Mouse (Mus musculus) spleen, embryonic (tissue): ENCODE measurements around the gene Tbc1d8.

ENCODE experiments used
- CTCF ChIA-PET: fragments of 350-600 bp; sonication (Branson Sonifier 250); formaldehyde crosslinking; loops from one replicate; lab custom pipeline; 2022; lab: Charles Lee

Gene Tbc1d8

DNA sequence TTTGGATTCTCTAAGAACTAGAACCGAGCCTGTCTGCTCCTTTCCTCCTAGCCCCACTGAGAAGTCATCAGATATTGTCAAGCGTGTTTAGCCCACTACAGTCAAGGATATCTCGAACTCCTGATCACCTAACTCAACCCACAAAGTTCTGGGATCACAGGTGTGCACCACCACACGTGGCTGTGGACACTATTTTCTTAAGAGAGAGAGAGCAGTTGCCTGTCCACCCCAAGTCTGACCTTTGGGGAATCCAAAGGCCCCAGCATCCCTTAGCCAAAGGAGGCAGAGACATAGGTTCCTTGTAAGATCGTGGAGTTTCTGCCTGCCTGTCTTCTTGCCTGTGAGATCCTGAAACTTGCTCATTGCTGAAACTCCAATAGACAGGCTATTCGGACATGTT is 111.5 kb downstream of the Tbc1d8 start:
- CTCF ChIA-PET = no interaction called here

DNA sequence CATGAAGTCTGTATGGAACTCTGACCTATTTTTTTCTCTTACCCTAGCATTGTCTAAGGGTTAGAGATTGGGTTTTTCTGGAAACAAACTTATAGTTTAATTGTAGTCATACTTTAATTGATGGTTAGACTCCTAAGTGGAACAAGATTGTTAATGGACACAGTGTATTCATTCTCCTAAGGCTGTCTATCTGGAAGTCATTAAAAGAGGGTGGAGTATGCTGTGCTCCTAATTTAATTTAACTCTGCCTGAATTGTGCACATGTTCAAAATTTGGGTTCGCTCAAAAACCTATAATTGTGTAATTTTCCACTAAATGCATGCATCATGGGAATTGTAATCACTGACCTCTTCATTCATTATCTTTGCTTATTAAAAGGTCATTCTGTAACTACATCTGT is 113.0 kb downstream of the Tbc1d8 start:
- CTCF ChIA-PET = no interaction called here

DNA sequence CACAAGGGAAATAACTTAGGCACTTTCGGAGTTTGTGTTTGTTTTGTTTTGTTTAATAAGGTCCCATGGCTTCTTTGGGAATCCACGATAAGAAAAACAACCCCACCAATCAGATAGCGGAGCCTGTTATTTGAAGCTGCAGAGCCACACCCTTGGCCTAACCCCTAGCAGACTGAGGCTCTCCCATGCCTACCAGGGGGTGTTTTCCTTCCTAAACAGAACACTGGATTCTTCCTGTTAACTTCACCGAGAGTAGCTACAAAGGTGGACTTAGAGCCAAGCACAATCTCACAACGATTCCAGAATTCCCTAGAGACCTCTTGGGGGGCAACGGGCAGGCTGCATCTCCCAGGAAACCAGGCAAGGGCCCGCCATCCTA is 116.1 kb downstream of the Tbc1d8 start:
- CTCF ChIA-PET = no interaction called here

DNA sequence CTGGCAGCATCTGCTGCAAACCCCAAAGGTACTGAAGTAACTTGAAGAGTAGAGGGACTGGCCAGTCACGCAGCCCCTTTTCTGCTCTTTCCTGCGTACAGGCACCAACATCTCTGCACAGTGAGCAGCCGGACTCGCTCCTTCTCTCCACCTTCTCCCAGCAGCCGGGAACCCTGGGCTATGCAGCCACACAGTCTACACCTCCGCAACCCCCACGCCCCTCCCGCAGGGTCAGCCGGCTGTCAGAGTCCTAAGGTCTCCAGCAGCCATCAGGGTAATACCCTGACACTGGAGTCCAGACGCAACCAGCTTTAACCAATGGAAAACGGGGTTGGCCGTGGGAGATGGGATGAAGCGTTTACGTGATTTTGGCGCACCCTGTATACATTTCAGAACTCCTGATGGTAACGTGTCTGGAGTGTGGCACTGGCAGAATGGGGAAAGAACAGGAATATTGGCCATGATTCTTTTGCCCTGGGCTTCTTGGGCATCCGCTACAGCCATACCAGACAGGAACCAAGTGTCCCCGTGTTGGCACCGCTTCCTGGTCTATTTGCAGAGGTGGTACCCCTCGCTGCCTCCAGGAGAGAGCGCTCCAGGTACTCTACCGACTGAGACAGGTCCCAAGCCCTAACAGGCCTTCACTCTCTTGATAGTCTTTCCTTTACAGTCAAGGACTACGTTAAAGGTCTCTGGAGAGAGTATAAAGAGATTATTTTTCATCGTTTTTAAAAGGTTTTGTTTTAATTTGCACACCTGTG is 116.6 kb downstream of the Tbc1d8 start:
- CTCF ChIA-PET = no interaction called here

DNA sequence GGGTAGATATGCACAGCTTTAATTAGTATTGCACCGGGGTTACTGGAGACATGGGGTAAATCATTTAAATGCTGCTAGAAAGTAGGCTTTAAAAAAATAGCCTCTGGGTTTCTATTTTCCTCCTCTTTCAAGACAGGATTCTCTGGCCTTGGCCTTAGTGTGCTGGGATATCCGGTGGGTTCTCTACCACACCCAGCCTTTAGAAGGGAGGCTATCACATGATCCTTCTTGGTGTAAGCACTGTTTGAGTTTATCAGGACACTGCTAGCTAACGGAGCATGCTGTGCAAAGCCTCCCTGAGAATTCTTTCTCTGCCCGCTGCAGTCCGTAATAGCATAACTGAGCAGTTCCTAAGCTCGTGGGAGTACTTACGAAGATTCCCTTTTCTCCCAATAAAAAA is 129.1 kb downstream of the Tbc1d8 start:
- CTCF ChIA-PET = no interaction called here

DNA sequence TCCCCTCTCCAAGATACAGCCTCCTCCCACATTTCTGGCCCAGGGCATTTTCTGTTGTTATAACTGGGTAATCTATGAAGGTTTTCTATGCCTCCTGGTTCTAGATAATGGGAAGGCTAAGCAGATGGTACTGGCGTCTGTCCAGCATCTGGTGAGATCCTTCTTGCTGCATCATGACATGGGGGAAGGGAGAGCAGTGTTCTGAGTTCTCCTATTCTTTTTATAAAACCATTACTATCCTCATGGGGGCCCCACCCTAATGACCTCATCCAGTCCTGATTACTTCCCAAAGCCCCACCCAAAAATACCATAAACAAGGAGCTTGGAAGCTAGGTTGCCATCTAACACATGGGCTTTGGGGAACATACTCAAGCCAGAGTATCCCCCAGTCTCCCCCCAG is 129.6 kb downstream of the Tbc1d8 start:
- CTCF ChIA-PET = no interaction called here

DNA sequence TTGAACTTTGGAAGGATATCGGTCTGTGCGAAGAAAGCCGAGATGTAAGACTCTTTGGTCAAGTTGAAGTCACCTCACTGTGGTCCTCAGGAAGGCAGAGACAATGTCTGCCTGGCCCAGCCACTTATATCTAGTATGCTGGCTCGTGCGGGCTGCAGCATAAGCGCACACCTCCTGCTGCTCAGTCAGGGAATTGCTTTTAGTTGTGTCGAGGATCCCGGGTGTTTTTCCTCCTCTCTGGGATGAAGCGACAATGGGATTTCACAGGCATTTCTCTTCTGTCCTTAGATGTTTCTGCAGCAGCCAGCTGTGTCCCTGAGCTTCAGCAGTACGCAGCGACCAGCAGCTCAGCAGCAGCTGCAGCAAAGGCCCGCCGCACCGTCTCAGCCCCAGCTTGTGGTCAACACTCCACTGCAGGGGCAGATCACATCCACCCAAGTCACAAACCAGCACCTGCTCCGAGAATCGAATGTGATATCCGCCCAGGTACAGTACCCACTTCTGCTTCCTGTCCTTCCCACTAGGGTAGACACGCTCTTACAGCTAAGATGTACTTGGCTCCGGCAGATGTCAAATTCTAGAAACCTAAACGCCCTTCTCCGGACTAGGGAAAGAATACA is 133.5 kb downstream of the Tbc1d8 start:
- CTCF ChIA-PET = no interaction called here

DNA sequence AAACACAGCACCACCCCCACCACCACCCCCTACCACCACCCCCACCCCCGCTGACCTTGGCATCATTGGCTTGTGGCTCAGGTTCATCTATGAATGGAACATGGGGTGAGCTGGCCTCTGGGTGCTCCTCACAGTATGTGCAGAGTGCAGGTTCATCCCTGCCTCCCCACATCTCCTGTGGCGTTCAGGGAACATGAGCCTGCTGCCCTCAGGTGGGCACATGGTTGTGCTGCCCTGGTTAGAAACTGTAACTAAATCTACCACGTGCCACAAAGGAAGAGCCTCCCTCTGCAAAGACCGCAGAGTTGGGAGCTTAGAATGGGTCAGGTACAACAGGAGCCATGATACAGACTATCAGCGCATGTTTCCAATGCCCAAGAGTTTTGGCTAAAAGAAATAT is 135.3 kb downstream of the Tbc1d8 start:
- CTCF ChIA-PET = no interaction called here

DNA sequence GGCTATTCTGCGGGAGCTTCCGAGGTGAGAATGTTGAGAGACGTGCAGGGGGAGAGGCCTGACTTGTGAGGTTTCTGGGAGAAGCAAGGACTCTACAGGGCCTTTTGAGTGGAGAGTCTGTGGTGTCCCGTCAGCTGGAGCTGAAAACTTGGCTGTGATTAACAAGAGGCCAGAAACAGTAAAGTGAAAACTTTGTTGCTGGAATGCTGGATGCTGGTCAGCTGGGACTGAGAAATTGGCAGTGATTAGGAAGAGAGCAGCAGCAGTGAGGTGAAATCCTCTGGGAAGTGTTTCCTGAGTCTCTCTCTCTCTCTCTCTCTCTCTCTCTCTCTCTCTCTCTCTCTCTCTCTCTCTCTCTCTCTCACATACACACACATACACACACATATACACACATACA is 136.7 kb downstream of the Tbc1d8 start:
- CTCF ChIA-PET = no interaction called here

DNA sequence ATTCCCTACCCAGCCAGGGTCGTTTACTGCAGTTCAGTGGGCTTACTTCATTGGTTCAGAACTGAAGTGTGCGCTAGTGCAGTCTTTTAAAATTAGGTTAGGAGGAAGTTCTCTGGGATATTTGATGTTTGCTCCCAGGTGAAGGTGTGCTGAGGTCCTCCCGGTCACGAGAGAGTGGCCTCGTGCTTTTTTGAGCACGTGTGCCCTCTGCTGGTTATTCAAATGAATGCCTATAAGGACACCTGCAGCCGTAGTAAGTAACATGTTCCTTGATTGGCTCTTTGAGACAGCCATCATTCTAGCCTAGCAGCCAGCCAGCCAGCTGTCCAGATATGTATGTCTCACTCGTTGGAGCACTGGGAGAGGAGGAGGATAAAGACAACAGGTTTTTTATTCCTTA is 137.9 kb downstream of the Tbc1d8 start:
- CTCF ChIA-PET = no interaction called here

DNA sequence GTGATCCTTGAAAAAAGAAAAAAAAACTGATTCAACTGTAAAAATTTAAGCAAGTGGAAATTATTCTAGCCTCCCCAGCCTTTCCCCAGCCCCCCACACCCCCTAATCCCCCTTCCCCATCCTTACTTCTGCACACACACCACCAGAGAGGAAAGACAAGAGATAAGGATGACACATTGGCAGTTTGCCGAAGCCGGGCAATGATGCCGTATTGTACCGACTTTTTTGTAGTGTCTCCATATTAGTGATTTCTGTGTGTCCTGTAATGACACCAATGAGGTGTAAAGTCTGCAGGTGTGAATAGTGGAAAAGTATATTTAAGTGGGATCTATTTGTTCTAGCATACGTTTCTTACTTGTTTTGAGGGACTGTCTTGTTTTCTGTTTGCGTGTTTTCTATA is 138.4 kb downstream of the Tbc1d8 start:
- CTCF ChIA-PET = no interaction called here

DNA sequence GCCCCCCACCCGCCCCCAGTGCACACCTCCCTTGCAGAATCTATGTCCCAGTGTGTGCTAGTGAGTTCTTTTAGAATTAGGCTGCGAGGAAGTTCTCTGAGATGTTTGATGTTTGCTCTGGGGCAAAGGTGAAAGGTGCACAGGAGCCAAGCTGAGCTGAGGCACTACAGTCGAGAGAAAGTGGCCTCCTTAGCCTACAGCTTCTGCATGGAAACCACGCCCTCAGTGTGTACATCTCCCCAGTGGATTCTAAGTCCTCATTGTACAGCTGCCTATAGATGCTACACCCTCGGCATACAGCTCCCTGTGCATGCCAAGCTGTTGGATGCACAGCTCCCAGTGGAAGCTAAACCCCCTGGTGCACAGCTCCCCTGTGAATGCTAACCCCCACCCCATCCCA is 139.1 kb downstream of the Tbc1d8 start:
- CTCF ChIA-PET = no interaction called here

DNA sequence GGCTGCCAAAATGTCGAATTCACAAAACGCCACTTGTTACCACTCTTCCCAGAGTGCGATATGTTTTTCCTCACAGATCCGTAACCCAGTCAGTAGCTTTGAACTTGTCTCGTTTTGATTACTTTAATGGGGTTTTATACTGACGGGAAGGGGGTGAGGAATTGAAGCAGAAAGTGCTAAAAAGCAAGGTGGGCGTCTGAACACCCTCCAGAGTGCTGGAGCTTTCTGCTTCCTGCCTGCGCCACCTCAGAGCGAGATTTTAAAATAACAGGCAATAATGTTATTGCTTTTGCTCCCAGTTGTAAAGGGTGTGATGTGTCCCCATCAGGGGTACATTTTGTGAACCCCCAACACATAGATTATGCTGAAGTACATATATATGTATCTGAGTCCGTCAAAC is 139.7 kb downstream of the Tbc1d8 start:
- CTCF ChIA-PET = no interaction called here

DNA sequence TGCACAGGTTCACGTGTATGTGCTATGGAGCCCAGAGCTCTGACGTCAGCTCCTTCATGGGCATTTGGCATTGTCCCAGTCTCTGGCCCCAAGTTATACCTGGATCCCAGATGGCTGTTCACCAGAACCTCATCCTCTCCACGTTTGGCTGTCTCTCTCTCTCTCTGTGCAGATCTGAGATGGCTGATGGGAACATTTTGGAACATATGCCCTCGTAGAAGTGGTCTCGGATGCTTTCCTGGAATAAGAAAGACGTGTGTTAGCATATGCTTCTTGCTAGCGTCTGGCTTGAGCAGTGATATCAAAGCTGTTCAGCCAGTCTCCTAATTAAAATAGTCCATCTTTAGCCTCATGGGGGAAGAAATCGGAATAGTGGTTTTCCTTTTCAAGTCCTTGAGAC is 141.8 kb downstream of the Tbc1d8 start:
- CTCF ChIA-PET = no interaction called here

DNA sequence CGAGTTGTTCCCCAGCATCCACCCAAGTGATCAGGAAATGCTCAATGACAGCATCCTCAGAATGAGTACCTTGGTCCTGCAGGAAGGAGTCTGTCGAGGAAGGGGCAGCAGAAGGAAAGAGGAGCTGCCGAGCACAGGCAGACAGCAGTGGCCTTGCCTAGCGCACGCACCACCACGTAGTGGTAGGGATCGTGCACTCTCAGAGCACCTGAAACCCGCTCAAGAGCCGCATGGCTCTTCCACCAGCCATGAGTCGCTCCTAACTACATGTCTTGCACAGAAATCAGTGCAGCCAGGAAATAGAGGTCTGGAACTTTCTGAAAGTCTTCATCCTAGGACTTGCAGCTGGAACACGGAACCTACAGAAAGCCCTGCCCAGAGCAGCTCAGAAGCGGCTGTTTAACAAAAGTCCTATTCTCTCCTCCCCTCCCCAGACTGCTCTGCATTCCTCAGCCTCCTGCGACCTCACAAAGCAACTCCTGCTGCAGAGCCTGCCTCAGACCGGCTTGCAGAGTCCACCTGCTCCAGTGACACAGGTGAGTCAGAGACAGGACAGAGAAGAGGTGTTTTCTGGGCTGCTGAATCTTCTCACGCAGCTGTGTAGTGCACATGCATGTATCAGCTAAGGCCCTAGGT is 142.9 kb downstream of the Tbc1d8 start:
- CTCF ChIA-PET = no interaction called here

DNA sequence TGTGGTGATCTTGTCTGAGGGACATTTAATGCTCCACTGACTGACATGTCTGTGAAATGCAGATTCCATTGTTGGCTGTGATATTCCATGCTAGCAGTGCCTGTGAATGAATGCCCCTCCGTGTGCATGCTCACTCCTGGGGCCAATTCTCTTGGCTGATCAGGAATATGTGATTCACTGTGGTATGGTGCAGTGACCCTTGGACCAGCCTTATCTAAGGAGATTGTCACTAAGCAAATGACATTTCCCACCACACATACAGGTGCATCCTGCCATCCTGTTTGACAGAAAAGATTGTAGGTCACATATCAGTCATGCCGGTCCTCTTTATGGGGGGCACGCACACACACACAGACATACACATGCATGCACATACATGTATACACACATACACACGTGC is 146.1 kb downstream of the Tbc1d8 start:
- CTCF ChIA-PET = no interaction called here

DNA sequence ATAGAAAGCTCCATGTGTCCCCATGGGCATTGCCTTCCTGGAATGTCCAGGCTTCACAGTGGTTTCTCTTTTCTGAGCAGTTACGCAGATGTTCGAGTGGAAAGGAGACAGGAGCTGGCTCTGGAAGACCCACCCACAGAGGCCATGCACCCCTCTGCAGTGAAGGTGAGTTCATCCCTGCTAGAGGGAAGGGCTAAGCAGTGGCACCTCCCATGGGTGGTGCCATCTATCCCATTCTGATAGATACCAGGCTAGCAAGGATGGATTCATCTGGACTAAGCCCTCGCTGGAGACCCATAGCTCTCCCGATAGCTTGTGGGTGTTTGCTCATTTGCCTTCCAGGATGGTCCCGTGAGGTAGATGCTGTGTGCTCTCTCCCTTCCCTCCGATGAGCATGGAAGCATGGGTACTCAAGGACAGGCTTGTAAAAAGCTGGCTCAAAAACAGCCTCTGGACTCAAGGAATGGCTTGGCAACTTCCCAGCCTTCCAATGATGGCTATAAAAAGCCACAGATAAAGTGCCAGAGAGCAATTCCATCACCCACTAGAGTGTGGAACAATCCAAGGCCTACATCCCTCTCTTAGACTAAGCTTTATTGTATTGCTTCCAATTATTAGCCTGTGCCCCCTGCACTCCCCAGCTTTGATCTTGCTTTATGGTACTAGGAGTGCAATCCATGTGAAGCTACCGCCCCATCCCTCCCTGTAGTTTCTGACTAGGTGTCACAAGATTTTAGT is 147.5 kb downstream of the Tbc1d8 start:
- CTCF ChIA-PET = interaction anchor here (0.6 kb wide), 1 partner anchor 18 kb away, joined by 4 read pairs; no protein-coding TSS in a partner anchor

DNA sequence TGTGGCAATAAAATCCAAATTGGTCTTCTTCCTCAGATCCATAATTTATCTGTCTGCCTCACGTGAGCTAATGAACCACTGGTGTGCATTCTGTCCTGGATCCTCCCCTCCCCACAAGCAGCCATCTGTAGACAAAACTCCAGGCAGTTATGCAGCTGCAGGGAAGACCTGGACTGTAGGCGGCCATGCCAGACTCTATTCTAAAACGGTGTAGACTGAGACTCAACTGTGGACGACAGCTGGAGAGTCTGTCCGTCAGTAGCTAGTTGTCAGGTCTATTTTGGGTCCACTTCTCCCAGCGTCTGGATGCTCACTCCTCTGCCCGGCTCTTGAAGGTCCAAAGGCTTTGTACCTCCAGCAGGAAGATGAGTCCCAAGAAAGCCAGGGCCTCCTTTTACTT is 151.0 kb downstream of the Tbc1d8 start:
- CTCF ChIA-PET = no interaction called here

DNA sequence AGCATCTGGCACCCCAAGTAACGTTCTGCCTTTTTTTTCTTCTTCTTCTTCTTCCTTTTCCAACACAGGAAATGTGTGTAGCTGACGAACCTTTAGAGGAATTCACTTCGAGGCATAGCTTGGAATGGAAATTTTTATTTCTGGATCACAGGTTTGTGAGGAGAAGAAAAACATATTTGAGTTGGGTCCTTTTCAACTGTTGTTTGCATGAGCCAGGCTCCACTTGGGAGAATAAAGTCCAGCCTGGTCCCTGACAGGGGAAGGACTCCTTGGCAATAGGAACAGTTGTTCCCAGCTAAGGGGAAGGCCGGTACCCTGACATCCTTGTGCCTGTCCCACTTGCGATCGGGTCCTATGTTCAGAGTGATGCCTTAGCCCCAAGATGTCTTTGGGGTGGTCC is 153.3 kb downstream of the Tbc1d8 start:
- CTCF ChIA-PET = no interaction called here

DNA sequence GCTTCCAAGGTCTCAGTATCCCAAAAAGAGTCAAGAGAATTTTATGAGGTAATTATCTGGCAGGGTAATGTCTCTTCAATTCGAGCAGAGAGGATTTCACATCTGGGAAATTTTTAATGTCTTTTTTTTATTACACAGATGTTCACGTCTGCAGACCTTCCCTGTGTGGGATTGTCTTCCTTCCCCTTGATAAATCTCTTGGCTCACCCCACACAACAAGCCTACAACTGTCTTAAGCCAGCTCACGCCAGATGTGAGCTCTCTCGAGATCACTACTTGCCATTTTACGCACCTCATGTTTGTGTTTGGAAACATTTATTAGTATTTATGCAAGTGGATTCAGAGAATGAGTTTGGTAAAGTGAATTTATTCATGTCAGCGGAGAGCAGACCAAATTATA is 156.6 kb downstream of the Tbc1d8 start:
- CTCF ChIA-PET = interaction anchor here (0.7 kb wide), 1 partner anchor 98 kb away, joined by 3 read pairs; no protein-coding TSS in a partner anchor
